Mouse (Mus musculus) thymus, adult 2 months (tissue): ENCODE results near the gene Rarb.

Experiments used
- CTCF ChIP-seq: fragments of 200-500 bp; IDR thresholded peaks from 2 replicates; pipeline ENCODE4 v1.5.1; 2012; ENCODE audit warnings: mild to moderate bottlenecking, control low read depth, low read length, moderate library complexity, borderline replicate concordance; ENCODE audit not compliant: control insufficient read depth, poor library complexity, insufficient read depth; ENCODE audit errors: extremely low read depth
- POLR2A ChIP-seq: fragments of 200-500 bp; IDR thresholded peaks from 2 replicates; pipeline ENCODE4 v1.6.1; 2012; ENCODE audit warnings: mild to moderate bottlenecking, low read length, control low read depth, moderate library complexity; ENCODE audit not compliant: control insufficient read depth, poor library complexity, insufficient read depth; ENCODE audit errors: extremely low read depth

DNA sequence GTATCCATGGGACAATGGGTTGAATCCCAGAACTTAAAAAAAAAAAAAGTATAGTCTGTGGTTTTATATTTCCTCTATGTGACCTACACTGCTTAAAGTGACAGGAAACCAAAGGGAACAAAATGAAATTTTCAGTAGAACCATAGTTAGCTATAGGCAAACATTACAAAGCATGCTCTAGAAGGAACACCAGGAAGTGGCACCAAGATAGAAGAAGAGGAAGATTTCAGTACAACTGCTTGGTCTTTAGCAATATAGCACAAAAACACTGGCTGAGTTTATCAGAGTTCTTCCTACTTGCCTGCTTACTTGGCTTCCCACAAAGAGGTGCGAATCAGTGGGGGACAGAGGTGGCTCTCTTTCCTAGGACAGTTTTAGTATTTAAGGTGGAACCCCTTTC, 266.7 kb downstream of the Rarb start:
- TF ChIP-seq POLR2A (no peak), CTCF (no peak)
